Mouse (Mus musculus) megakaryocyte, embryonic 14.5 days (primary cell): ENCODE results near the gene Crot.

Source experiments
- FLI1 ChIP-seq: IDR thresholded peaks from 2 replicates; pipeline ENCODE4 v1.6.1; 2012; ENCODE audit warnings: low read length, inconsistent platforms, mixed read lengths
- GATA1 ChIP-seq: IDR thresholded peaks from 3 replicates; pipeline ENCODE4 v1.6.1; 2012; ENCODE audit warnings: mixed read lengths, low read length, inconsistent platforms, borderline replicate concordance

- TF ChIP-seq GATA1 (no peak), FLI1 (no peak)
Observed at GRCm38 (mm10) chr5:9037292-9037691, 40.2 kb upstream of the Crot start.
